Mouse (Mus musculus) hindbrain, embryonic 13.5 days (tissue): ENCODE results near the gene Ptpn12. TPM values are rescaled to one million over a fixed set of nuclear protein-coding genes. Genes with fewer than 3 reads are reported as not detected.
"Not testable (repeated sequence)": the region's sequence is repeated elsewhere in the genome, so short reads cannot be mapped to it uniquely, and the experiment has no call there.

ENCODE experiments used
- ATAC-seq: fragments of 200-750 bp; cut with Nextera tagmentation; 2 replicates; pipeline ENCODE4 v1.8.0; 2017; ENCODE audit warnings: moderate TSS enrichment; ENCODE audit not compliant: low FRiP score
- H3K27ac ChIP-seq: fragments of 300-500 bp; sonication (generic); 2 replicates; pipeline ENCODE4 v1.5.1; 2015; ENCODE audit warnings: inconsistent platforms, mild to moderate bottlenecking, moderate library complexity
- H3K27me3 ChIP-seq: fragments of 300-500 bp; sonication (generic); 2 replicates; pipeline ENCODE4 v1.6.1; 2015; ENCODE audit warnings: mild to moderate bottlenecking, inconsistent platforms
- H3K36me3 ChIP-seq: fragments of 300-500 bp; sonication (generic); 2 replicates; pipeline ENCODE4 v1.6.1; 2015; ENCODE audit warnings: mild to moderate bottlenecking, inconsistent platforms
- H3K4me1 ChIP-seq: fragments of 300-500 bp; sonication (generic); replicated peaks from 2 replicates; pipeline ENCODE4 v1.6.1; 2015; ENCODE audit warnings: inconsistent platforms
- H3K4me2 ChIP-seq: fragments of 300-500 bp; sonication (generic); 2 replicates; pipeline ENCODE4 v1.6.1; 2015; ENCODE audit warnings: inconsistent platforms, mild to moderate bottlenecking, moderate library complexity
- H3K4me3 ChIP-seq: fragments of 300-500 bp; sonication (generic); 2 replicates; pipeline ENCODE4 v1.5.1; 2015; ENCODE audit warnings: mild to moderate bottlenecking, inconsistent platforms
- H3K9ac ChIP-seq: fragments of 300-500 bp; sonication (generic); 2 replicates; pipeline ENCODE4 v1.6.1; 2015; ENCODE audit warnings: mild to moderate bottlenecking, inconsistent platforms
- H3K9me3 ChIP-seq: fragments of 300-500 bp; sonication (generic); 2 replicates; pipeline ENCODE4 v1.6.1; 2016; ENCODE audit warnings: inconsistent platforms
- WGBS: fragments of 180-500 bp; shearing (Covaris S2); methylation state at CpG from one replicate; pipeline ENCODE4 v1.1.7; 2015; 5-methylcytosine and 5-hydroxymethylcytosine counted together
- polyA plus RNA-seq: library from polyadenylated mRNA; unstranded; fragments of >200 nt; fragmentation: Nextera tagmentation; extraction: Ambion mirVana; gene quantifications from 2 replicates; pipeline ENCODE4 v1.2.1, GENCODE M21; 2015

Ptpn12 gene
- polyA plus RNA-seq, 1 experiment from 2014 or later = 27.6 TPM

DNA sequence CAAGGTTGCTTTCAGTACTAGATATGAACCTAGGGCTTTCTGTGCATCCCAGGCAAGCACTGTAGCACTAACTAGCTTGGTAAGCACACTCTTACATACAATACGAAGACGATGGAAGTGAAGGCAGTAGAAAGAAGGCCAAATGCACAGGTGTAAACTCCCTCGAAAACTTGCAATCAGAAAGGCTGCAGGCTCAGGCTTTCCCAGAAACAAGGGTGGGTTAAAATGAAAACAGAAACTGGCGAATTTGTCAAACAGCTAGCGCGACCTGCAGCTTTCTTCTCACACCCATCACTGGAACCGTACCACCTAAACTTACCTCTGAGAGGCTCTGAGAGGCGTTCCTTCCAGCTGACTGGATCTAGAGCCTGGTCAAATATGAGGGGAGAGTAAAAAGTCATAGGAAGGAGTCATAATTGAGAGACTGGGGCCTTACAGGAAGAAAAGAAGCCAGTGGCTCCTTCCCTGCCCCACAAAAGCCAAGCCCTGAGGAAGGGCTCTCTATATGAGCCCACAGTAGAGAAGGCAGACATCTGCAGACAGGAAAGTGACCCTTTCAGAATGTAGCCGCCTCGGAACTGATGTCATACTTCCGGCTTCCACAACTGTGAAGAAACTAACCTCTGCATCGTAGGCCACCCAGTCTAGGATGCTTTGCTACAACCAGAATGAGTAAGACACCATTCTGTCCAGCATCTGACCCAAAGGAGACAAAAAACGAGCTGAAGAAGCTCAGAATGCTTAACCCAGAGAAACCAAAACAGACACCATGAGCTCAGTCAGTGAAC is 110.6 kb downstream of the Ptpn12 start:
- no peak overlapping the region for H3K4me3 ChIP-seq
- H3K36me3 ChIP-seq = no peaks in the 10 kb centered on the region
- no peaks in the 10 kb centered on the region for H3K27me3 ChIP-seq
- H3K9me3 ChIP-seq = no peaks in the 10 kb centered on the region
- H3K4me2 ChIP-seq = no peak overlapping the region; the same call in 1 of the 2 replicates
- no peak overlapping the region for H3K27ac ChIP-seq
- ATAC-seq = no peak
- peaks cover 17% of the 10 kb centered on the region for H3K4me1 ChIP-seq
- WGBS = 83% methylated on average over 13 of the region's 13 CpGs
- no peak overlapping the region for H3K9ac ChIP-seq

DNA sequence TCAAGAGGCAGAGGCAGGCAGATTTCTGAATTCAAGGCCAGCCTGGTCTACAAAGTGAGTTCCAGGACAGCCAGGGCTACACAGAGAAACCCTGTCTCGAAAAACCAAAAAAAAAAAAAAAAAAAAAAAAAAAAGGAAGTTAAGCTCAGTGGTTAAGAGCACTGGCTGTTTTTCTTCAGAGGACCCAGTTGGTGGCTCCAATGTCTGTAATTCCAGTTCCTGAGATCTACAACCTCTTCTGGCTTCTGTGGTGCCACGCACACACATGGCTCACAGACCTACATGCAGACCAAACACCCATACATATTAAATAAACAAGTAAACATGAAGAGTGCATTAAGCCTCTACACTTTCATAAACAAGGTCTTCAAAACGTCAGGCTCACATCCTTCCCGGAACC is 111.9 kb downstream of the Ptpn12 start:
- ATAC-seq, H3K9ac ChIP-seq, H3K4me3 ChIP-seq, H3K36me3 ChIP-seq, H3K27me3 ChIP-seq, H3K27ac ChIP-seq, H3K4me2 ChIP-seq, H3K9me3 ChIP-seq: not testable (repeated sequence)
- peaks cover 15% of the 10 kb centered on the region for H3K4me1 ChIP-seq
- WGBS = 91% methylated on average over 4 of the region's 4 CpGs

DNA sequence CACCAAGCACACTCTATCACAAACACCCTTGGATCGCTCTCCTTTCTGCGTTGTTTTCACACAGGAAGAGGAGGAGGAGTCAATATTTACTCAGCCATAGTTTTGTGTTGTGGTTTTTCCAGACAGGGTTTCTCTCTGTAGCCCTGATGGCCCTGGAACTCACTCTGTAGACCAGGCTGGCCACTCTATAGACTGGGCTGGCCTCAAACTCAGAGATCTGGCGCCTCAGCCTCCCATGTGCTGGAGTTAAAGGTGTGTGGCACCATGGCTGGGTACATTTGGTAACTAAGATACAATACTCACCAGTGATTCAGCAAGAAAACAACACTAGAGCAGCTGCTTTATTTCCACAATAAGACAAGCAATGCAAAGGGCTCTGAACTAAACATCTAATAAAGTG is 113.2 kb downstream of the Ptpn12 start:
- H3K27me3 ChIP-seq = no peaks in the 10 kb centered on the region
- no peak for ATAC-seq
- H3K36me3 ChIP-seq = no peaks in the 10 kb centered on the region
- H3K27ac ChIP-seq = no peak overlapping the region
- no peak overlapping the region for H3K4me3 ChIP-seq
- no peaks in the 10 kb centered on the region for H3K9me3 ChIP-seq
- peaks cover 19% of the 10 kb centered on the region for H3K4me1 ChIP-seq
- H3K9ac ChIP-seq = no peak overlapping the region
- no peak overlapping the region for H3K4me2 ChIP-seq
- WGBS = 86% methylated on average over 3 of the region's 3 CpGs

DNA sequence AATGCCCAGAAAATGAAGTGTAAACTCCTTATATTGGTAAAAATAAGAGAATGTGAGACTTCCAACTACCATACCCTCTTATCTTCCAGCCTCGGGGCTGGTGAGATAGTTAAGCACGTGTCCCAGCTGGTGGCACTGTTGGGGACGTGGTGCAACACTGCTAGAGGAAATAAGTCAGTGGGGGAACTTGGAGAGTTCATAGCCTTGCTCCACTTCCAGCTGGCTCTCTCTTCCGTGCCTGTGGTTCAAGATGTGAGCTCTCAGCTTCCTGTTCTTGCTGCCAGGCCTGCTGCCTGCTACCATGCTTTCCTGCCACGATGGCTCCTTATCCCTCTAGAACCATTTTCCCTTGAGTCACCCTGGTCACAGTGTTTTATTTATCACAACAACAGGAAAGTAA is 114.5 kb downstream of the Ptpn12 start:
- H3K9me3 ChIP-seq = no peaks in the 10 kb centered on the region
- no peak for ATAC-seq
- no peaks in the 10 kb centered on the region for H3K27me3 ChIP-seq
- H3K4me3 ChIP-seq = no peak overlapping the region
- no peak overlapping the region for H3K27ac ChIP-seq
- no peak overlapping the region for H3K9ac ChIP-seq
- H3K4me2 ChIP-seq = no peak overlapping the region
- WGBS = 51% methylated on average over 5 of the region's 5 CpGs
- no peaks in the 10 kb centered on the region for H3K36me3 ChIP-seq
- peaks cover 20% of the 10 kb centered on the region for H3K4me1 ChIP-seq

DNA sequence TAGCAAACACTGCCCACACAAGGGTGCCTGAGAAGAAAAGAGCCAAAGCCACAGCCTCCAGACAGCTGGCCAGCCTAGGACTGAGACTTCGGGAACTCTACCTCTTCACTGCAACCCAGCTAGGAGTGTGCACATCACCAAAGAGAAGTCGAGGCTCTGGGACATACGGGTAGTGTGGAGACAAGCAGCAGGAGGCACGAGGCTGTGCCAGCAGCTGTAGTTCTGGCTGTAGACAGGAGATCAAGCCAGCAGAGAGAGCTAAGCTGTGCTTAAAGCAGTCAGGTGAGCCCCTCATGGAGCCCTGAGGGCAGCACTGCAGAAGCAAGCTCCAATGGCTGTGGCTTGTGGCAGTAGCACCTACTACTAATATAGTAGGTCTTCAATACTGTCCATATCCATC is 115.0 kb downstream of the Ptpn12 start:
- WGBS = 69% methylated on average over 4 of the region's 4 CpGs
- peaks cover 25% of the 10 kb centered on the region for H3K4me1 ChIP-seq
- H3K9ac ChIP-seq = no peak overlapping the region
- H3K4me3 ChIP-seq = no peak overlapping the region
- H3K4me2 ChIP-seq = no peak overlapping the region
- H3K27me3 ChIP-seq = no peaks in the 10 kb centered on the region
- H3K27ac ChIP-seq = no peak overlapping the region
- no peaks in the 10 kb centered on the region for H3K9me3 ChIP-seq
- no peaks in the 10 kb centered on the region for H3K36me3 ChIP-seq
- no peak for ATAC-seq

DNA sequence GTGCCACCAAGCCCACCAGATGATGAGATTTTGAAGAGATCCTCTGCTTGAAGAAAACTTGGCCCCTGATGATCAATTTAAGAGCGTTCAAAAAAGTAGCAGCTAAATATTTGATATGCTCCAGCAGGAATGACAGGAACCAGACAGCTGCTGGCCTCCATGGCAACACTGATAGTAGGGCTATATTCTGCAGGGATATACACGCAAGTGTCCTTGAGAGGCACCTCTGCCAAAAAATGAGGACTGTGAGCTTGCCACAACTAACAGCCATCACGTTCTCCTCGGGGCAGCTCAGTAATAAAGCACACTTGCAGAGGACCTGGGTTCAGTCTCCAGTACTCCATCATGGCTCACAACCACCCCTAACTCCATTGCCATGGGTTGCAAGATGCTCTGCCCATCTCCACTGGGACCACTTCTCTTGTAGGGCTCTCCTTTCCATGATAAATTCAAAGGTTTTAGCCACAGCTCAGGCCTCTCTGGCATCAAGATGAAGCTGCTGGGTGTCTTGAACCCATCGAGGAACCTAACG is 115.6 kb downstream of the Ptpn12 start:
- ATAC-seq = no peak
- 95% methylated on average over 6 of the region's 6 CpGs for WGBS
- Histone ChIP-seq H3K4me2 (no peak overlapping the region), H3K36me3 (no peaks in the 10 kb centered on the region), H3K27me3 (no peaks in the 10 kb centered on the region), H3K9me3 (no peaks in the 10 kb centered on the region), H3K4me3 (no peak overlapping the region), H3K4me1 (peaks cover 28% of the 10 kb centered on the region), H3K27ac (no peak overlapping the region), H3K9ac (no peak overlapping the region)

DNA sequence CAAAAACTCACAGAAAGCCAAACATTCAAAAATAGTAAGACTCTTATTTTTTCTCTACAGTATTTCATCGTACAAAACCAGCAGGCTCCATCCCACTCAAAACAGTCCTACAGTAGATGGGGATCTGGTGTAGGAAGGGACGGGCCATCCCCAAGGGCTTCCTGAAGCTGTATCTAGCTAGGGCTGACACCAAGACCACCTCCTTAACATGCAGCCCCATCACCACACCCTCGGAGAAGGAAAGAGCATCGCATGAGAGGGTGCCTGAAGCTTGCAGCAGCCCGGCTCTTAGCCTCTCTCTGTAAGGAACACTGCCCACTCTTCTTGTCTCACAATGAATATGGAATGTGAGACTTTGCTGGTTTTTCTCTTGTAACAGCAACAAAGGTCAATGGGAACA is 117.2 kb downstream of the Ptpn12 start:
- H3K36me3 ChIP-seq = no peaks in the 10 kb centered on the region
- WGBS = 72% methylated on average over 5 of the region's 5 CpGs
- H3K9ac ChIP-seq = no peak overlapping the region
- no peak overlapping the region for H3K27ac ChIP-seq
- H3K4me2 ChIP-seq = no peak overlapping the region
- no peak overlapping the region for H3K4me3 ChIP-seq
- ATAC-seq = no peak
- H3K4me1 ChIP-seq = peaks cover 25% of the 10 kb centered on the region
- H3K9me3 ChIP-seq = no peaks in the 10 kb centered on the region
- no peaks in the 10 kb centered on the region for H3K27me3 ChIP-seq

Other genes starting within 250 kb of the Ptpn12 start
- 24.3 and 24.7 TPM in 2 replicates for gene Phtf2, start 173.8 kb downstream of the Ptpn12 start, polyA plus RNA-seq
- gene Tmem60, start 173.7 kb downstream of the Ptpn12 start, polyA plus RNA-seq = 68.2 and 68.8 TPM in 2 replicates
- gene Rsbn1l, start 99.5 kb downstream of the Ptpn12 start, polyA plus RNA-seq = 4.8 and 5.3 TPM in 2 replicates
- 9.9 TPM in 2 replicates for gene Gsap, start 130.3 kb upstream of the Ptpn12 start, polyA plus RNA-seq